Mouse (Mus musculus): ENCODE measurements around the gene 1700020L24Rik.

The 1700020L24Rik gene

GRCm38 (mm10) chr11:83437377-83437776, at the start of gene 1700020L24Rik:
TSS of gene 1700020L24Rik (plus strand) at chr11:83437677.
- in situ Hi-C loops (cut with MboI; ENCODE audit: unreplicated experiment in 2 of 2): loop anchor here (5.0 kb wide), 1 partner anchor 300 kb away; no protein-coding TSS in a partner anchor

DNA sequence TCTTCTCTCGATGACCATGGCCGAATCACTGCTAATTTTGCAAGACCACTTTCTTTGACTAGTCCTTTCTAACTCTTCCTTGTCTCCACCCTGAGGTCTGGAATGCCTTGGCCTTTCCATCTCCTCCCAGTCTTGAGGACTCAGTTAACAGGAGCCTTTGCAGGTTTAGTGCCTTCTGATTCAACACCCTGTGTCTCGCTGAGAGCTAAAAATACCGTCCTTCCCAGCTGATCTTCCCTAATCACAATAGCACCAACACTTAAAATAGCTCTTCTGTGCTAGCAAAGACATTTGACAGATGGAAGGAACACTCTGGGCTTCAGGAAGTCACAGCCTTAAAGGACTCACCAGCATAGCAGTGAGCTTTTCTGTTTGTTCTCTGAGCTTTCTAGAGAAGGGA, 44.4 kb upstream of the 1700020L24Rik start:
- in situ Hi-C loops (cut with MboI; ENCODE audit: unreplicated experiment in 2 of 2): no loop called here

- in situ Hi-C loops (cut with MboI; ENCODE audit: unreplicated experiment in 2 of 2): no loop called here
Observed at GRCm38 (mm10) chr11:83394802-83395439, 42.6 kb upstream of the 1700020L24Rik start.

DNA sequence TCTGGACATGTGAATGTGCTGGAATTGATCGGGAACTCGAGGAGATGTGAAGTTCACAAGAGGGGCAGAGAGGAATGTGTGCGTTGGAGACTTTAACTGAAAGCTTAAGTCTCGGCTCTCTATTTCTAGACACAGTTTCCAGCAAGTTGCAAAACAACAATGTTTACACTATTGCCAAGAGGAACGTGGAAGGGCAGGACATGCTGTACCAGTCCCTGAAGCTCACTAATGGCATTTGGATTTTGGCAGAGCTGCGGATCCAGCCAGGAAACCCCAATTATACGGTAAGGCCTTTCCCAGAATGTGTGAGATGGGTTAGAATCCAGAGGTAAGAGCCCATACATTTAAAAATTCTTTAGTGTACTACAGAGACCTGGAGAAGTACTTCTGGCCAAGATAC, 39.9 kb upstream of the 1700020L24Rik start:
- in situ Hi-C loops (cut with MboI; ENCODE audit: unreplicated experiment in 2 of 2): no loop called here

- in situ Hi-C loops (cut with MboI; ENCODE audit: unreplicated experiment in 2 of 2): no loop called here
Observed at GRCm38 (mm10) chr11:83398724-83399123, 38.8 kb upstream of the 1700020L24Rik start.

GRCm38 (mm10) chr11:83403787-83404186, 33.7 kb upstream of the 1700020L24Rik start:
- in situ Hi-C loops (cut with MboI; ENCODE audit: unreplicated experiment in 2 of 2): no loop called here

GRCm38 (mm10) chr11:83406391-83406790, 31.1 kb upstream of the 1700020L24Rik start:
- in situ Hi-C loops (cut with MboI; ENCODE audit: unreplicated experiment in 2 of 2): no loop called here

DNA sequence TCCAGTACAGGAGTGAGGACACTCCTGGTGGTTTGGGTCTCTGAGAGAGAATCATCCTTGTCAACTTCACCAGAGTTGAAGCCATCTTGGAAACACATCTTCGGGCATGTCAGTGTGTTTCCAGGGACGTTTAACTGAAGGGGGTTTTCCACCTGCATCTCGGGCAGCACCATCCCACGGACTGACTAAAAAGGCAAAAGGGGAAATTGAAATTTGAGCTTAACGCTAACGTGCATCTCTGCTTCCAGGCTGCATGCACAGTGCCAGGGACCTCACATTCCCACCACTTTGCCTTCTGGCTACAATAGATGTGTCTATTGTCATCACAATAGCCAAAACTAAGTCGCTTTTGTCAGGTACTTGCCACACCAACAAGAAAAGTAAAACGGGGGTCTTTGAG, 29.2 kb upstream of the 1700020L24Rik start:
- in situ Hi-C loops (cut with MboI; ENCODE audit: unreplicated experiment in 2 of 2): no loop called here

GRCm38 (mm10) chr11:83409087-83409754, 28.3 kb upstream of the 1700020L24Rik start, which contains the start of gene Rasl10b:
TSS of gene Rasl10b (plus strand) at chr11:83409137.
- in situ Hi-C loops (cut with MboI; ENCODE audit: unreplicated experiment in 2 of 2): no loop called here

- in situ Hi-C loops (cut with MboI; ENCODE audit: unreplicated experiment in 2 of 2): no loop called here
Observed at GRCm38 (mm10) chr11:83409792-83410291, 27.6 kb upstream of the 1700020L24Rik start.

GRCm38 (mm10) chr11:83410510-83410909, 27.0 kb upstream of the 1700020L24Rik start:
- in situ Hi-C loops (cut with MboI; ENCODE audit: unreplicated experiment in 2 of 2): no loop called here

DNA sequence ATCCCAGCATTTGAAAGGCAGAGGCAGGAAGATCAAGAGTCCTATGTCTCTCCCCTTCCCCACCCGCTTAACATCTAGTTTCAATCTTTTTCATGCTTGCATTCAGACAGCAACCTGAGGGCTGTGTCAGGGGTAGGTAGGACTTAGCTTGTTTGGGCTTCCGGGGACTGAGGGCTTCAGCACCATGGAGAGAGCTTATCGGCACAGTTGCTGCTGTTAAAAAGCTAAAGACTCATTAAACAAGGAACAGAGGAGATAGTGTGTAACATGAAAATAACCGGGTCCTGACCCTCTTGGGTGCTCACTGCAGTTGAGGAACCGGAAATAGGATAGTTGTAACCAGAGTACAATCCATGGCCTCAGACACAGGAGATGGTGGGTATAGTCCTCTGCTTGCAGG, 20.4 kb upstream of the 1700020L24Rik start:
- in situ Hi-C loops (cut with MboI; ENCODE audit: unreplicated experiment in 2 of 2): no loop called here

- in situ Hi-C loops (cut with MboI; ENCODE audit: unreplicated experiment in 2 of 2): no loop called here
Observed at GRCm38 (mm10) chr11:83417708-83418107, 19.8 kb upstream of the 1700020L24Rik start.

DNA sequence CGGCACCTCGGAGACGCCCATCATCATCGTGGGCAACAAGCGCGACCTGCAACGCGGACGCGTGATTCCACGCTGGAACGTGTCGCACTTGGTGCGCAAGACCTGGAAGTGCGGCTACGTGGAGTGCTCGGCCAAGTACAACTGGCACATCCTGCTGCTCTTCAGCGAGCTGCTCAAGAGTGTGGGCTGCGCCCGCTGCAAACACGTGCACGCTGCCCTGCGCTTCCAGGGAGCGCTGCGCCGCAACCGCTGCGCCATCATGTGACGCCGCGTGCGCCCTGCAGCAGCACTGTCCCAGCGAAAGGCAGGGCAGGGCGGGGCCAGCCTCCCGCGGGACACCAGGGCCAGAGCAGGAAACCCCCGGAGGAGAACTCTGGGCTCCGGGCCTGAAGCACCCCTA, 18.9 kb upstream of the 1700020L24Rik start:
- in situ Hi-C loops (cut with MboI; ENCODE audit: unreplicated experiment in 2 of 2): no loop called here

GRCm38 (mm10) chr11:83420338-83420737, 17.1 kb upstream of the 1700020L24Rik start:
- in situ Hi-C loops (cut with MboI; ENCODE audit: unreplicated experiment in 2 of 2): loop anchor here (5.0 to 10.0 kb wide), 4 partner anchors 63 to 508 kb away; partner anchors contain the start of gene Unc45b (in 1 of the 2)

DNA sequence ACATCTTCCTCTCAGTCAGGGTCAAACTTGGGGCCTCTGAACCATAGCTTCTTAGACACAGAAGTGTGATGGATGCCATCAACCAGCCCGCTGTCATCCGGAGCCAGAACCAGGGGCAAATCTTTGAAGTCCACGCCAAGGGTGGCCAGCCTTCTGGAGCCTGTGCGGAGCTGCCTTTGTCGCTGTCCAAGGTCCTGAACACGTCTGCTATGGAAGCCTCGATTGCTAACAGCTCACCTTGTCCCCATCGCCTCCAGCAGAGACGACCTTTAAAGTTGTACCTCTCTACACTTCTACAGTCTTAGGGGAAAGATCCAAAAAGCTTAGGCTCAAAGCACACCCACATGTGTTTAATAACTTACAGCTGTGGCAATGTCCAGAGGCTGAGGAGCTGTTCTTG, 16.2 kb upstream of the 1700020L24Rik start:
- in situ Hi-C loops (cut with MboI; ENCODE audit: unreplicated experiment in 2 of 2): loop anchor here (5.0 to 10.0 kb wide), 4 partner anchors 64 to 509 kb away; partner anchors contain the start of gene Unc45b (in 1 of the 2)

DNA sequence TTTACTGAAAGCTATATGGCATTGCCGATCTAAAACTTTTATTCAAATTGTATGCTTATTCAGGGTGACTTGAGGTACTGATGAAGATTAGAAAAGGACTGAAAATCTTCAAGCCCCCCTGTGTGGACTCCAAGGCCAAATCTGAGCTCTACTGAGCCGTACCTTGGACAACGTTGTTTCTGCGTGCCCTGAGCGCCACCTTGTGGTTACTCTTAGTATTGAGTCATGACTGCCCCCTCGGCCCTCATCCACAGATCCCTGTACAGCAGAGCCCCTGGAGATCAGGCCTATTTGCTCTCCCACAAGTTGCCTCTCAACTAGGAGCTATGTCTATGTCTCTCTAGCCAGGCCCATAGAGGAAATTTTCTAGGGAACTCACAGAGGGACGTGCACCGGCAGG, 12.8 kb upstream of the 1700020L24Rik start:
- in situ Hi-C loops (cut with MboI; ENCODE audit: unreplicated experiment in 2 of 2): loop anchor here (5.0 to 10.0 kb wide), 4 partner anchors 67 to 512 kb away; partner anchors contain the start of gene Unc45b (in 1 of the 2)

GRCm38 (mm10) chr11:83426964-83427363, 10.5 kb upstream of the 1700020L24Rik start:
- in situ Hi-C loops (cut with MboI; ENCODE audit: unreplicated experiment in 2 of 2): loop anchor here in 1 of 2 experiments (10.0 kb wide), 1 partner anchor 102 kb away; no protein-coding TSS in a partner anchor

GRCm38 (mm10) chr11:83429355-83429754, 8.1 kb upstream of the 1700020L24Rik start, which contains the start of gene Gas2l2:
TSS of gene Gas2l2 (minus strand) at chr11:83429455.
- in situ Hi-C loops (cut with MboI; ENCODE audit: unreplicated experiment in 2 of 2): loop anchor here in 1 of 2 experiments (10.0 kb wide), 1 partner anchor 105 kb away; no protein-coding TSS in a partner anchor

DNA sequence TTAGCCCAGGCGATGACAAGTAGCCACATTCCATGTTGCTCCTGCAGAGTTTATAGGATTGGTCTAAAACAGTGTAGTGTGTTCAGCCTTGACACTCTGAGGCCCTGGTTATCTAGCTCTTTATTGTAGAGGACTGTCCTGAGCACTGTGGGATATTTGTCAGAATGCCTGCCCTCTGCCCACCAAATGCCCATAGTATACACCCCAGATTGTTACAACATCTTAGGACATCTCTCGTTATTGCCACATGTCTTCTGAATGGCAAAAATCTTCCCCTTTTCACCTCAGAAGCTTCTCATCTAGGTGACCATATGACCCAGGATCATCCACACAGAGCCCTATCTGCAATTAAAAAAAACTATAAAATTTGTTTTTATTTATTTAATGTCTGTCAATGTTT, 4.9 kb upstream of the 1700020L24Rik start:
- in situ Hi-C loops (cut with MboI; ENCODE audit: unreplicated experiment in 2 of 2): no loop called here

- in situ Hi-C loops (cut with MboI; ENCODE audit: unreplicated experiment in 2 of 2): loop anchor here (5.0 to 10.0 kb wide), 4 partner anchors 105 to 298 kb away; no protein-coding TSS in a partner anchor
Observed at GRCm38 (mm10) chr11:83439426-83440060, 2.1 kb downstream of the 1700020L24Rik start.

Data from v-Abl transformed pro-B cells (cell line).